Mouse (Mus musculus) kidney, embryonic 15.5 days (tissue): ENCODE measurements around the gene Pkdcc. TPM values are rescaled to one million over a fixed set of nuclear protein-coding genes. Genes with fewer than 3 reads are reported as not detected.
A peak's percentile ranks its signal among the peaks of the same experiment; 100 is the strongest.

ENCODE experiments used
- ATAC-seq: fragments of 200-750 bp; cut with Nextera tagmentation; replicated peaks from 2 replicates; pipeline ENCODE4 v1.8.0; 2017; ENCODE audit warnings: moderate TSS enrichment; ENCODE audit not compliant: low FRiP score
- H3K27ac ChIP-seq: fragments of 300-500 bp; sonication (generic); 2 replicates; pipeline ENCODE4 v1.5.1; 2015; ENCODE audit warnings: mild to moderate bottlenecking, inconsistent platforms
- H3K27me3 ChIP-seq: fragments of 300-500 bp; sonication (generic); 2 replicates; pipeline ENCODE4 v1.6.1; 2015; ENCODE audit warnings: inconsistent platforms
- H3K36me3 ChIP-seq: fragments of 300-500 bp; sonication (generic); 2 replicates; pipeline ENCODE4 v1.6.1; 2015; ENCODE audit warnings: inconsistent platforms
- H3K4me1 ChIP-seq: fragments of 300-500 bp; sonication (generic); 2 replicates; pipeline ENCODE4 v1.6.1; 2015; ENCODE audit warnings: inconsistent platforms
- H3K4me2 ChIP-seq: fragments of 300-500 bp; sonication (generic); 2 replicates; pipeline ENCODE4 v1.6.1; 2015; ENCODE audit warnings: moderate library complexity, mild to moderate bottlenecking, inconsistent platforms
- H3K4me3 ChIP-seq: fragments of 300-500 bp; sonication (generic); replicated peaks from 2 replicates; pipeline ENCODE4 v1.5.1; 2015; ENCODE audit warnings: mild to moderate bottlenecking, inconsistent platforms
- H3K9ac ChIP-seq: fragments of 300-500 bp; sonication (generic); 2 replicates; pipeline ENCODE4 v1.6.1; 2015; ENCODE audit warnings: mild to moderate bottlenecking, inconsistent platforms
- H3K9me3 ChIP-seq: fragments of 300-500 bp; sonication (generic); replicated peaks from 2 replicates; pipeline ENCODE4 v1.6.1; 2016; ENCODE audit warnings: inconsistent platforms
- WGBS: fragments of 180-500 bp; shearing (Covaris S2); methylation state at CpG from one replicate; pipeline ENCODE4 v1.1.7; 2015; ENCODE audit warnings: mixed read lengths; 5-methylcytosine and 5-hydroxymethylcytosine counted together
- polyA plus RNA-seq: library from polyadenylated mRNA; unstranded; fragments of >200 nt; fragmentation: Nextera tagmentation; extraction: Ambion mirVana; gene quantifications from 2 replicates; pipeline ENCODE4 v1.2.1, GENCODE M21; 2015

The Pkdcc gene
- polyA plus RNA-seq, 1 experiment from 2014 or later = 33.2 TPM

DNA sequence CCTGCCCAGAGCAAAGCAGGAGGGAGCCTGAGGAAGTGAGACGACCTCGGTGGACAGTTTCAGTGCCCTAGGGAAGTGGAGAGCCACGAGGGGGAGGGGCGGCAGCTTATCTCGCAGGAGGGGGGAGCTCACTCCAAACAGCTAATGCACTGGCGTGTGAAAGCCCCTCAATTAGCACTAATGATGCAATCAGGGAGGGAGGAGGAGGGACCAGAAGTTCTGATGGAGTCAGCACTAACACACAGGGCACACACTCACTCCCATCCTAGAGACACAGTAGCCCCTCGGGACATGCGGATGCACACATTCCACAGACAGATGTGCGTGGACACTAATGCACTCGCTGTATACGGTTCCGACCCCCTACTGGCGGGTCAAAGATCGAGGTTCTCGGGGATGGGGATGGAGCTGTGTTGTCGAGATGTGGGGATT, 915 bp upstream of the Pkdcc start:
- Histone ChIP-seq H3K27ac (peak overlapping the region; percentile 94), H3K4me2 (peak overlapping the region; percentile 95), H3K9ac (peak overlapping the region; percentile 98), H3K4me1 (peaks cover 66% of the 10 kb centered on the region), H3K36me3 (no peaks in the 10 kb centered on the region), H3K9me3 (no peaks in the 10 kb centered on the region), H3K27me3 (no peaks in the 10 kb centered on the region), H3K4me3 (peak overlapping the region; percentile 88)
- 0% methylated on average over 16 of the region's 16 CpGs for WGBS
- peak; percentile 53 for ATAC-seq

DNA sequence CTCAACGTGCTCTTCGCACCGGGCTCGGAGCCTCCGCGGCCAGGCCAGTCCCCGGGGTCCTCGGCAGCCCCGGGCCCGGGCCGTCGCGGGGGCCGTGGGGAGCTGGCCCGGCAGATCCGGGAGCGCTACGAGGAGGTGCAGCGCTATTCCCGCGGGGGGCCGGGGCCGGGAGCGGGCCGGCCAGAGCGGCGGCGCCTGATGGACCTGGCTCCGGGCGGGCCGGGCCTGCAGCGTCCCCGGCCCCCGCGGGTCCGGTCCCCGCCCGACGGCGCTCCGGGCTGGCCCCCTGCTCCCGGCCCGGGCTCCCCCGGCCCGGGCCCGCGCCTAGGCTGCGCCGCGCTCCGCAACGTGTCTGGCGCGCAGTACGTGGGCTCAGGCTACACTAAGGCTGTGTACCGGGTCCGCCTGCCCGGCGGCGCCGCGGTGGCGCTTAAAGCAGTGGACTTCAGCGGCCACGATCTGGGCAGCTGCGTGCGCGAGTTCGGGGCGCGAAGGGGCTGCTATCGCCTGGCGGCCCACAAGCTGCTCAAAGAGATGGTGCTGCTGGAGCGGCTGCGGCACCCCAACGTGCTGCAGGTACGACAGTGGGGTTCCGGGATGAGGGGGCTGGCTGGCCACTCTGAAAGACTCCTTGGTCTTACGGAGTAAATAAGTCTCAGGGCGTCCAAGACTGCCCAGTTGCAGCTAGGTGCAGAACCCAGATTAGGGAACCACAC, 595 bp downstream of the Pkdcc start:
- no peaks in the 10 kb centered on the region for H3K9me3 ChIP-seq
- peak overlapping the region; percentile 98 for H3K9ac ChIP-seq
- peak overlapping the region; percentile 95 for H3K4me2 ChIP-seq
- H3K27me3 ChIP-seq = no peaks in the 10 kb centered on the region
- ATAC-seq = no peak; the same call in none of the 2 replicates
- WGBS = under 1% methylated on average over 66 of the region's 80 CpGs
- peak overlapping the region; percentile 88 for H3K4me3 ChIP-seq
- H3K4me1 ChIP-seq = peaks cover 76% of the 10 kb centered on the region
- H3K36me3 ChIP-seq = peaks cover 2% of the 10 kb centered on the region; the same call in 1 of the 2 replicates
- peak overlapping the region; percentile 89 for H3K27ac ChIP-seq

DNA sequence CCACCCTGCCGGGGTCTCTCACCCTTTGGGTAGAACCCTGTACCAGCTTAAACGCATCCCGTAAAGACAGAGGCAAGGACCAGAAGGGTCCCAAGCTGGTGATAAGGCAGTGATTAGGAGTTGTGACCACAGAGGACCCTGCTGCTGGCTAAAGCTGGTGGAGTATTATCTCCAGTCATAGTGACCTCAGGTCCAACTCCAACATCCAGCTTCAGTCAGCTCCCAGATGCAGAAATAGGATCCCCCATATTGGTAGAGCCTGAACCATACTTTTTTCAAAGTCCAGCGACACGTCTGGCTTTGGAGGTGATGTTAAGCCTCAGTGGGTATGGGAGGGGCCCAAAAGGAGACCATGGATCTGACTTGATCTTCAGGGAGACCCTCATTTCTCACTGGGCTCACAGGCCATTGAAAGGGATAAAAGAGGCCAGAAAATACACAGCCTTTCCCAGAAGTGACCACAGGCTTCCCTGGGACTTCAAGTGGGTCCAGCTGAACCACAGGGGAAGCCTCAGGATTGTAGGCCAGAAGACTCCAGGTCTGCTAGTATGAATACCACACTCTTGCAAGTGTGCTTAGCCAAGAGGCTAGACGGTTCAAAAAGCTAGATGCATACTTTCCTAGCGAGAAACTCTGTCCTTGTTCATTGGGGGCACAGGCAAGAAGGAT, 1.3 kb downstream of the Pkdcc start:
- Histone ChIP-seq H3K27me3 (no peaks in the 10 kb centered on the region), H3K9ac (peak overlapping the region; percentile 98), H3K9me3 (no peaks in the 10 kb centered on the region), H3K4me3 (peak overlapping the region; percentile 88), H3K4me2 (peak overlapping the region; percentile 95), H3K27ac (peak overlapping the region; percentile 89), H3K36me3 (peaks cover 9% of the 10 kb centered on the region), H3K4me1 (peaks cover 77% of the 10 kb centered on the region)
- ATAC-seq = no peak
- 11% methylated on average over 7 of the region's 7 CpGs for WGBS

DNA sequence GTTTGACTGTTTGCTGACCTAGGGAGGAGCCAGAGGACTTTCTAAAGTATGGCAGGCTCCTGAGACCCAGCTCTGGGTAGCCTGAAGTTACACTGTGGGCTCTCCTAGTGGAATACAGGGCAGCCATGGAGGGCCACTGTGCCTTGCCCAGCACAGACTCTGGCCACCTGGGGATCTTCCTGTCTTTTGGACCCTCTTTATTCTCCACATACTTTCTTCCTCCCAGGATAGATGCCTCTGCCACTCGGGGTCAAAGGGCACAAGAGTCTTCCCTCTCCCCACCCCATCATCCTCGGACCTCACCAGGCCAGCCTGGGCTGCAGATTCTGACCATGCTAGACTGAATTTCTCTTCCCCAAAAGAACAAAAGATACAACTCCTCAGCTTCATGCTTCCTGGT, 3.1 kb downstream of the Pkdcc start:
- peak overlapping the region; percentile 95 for H3K4me2 ChIP-seq
- peaks cover 81% of the 10 kb centered on the region for H3K4me1 ChIP-seq
- H3K27me3 ChIP-seq = no peaks in the 10 kb centered on the region
- WGBS = 32% methylated on average over 2 of the region's 2 CpGs
- H3K9me3 ChIP-seq = no peaks in the 10 kb centered on the region
- H3K27ac ChIP-seq = peak overlapping the region; percentile 89
- peak overlapping the region; percentile 88 for H3K4me3 ChIP-seq
- no peak for ATAC-seq
- H3K9ac ChIP-seq = peak overlapping the region; percentile 98
- peaks cover 24% of the 10 kb centered on the region for H3K36me3 ChIP-seq

DNA sequence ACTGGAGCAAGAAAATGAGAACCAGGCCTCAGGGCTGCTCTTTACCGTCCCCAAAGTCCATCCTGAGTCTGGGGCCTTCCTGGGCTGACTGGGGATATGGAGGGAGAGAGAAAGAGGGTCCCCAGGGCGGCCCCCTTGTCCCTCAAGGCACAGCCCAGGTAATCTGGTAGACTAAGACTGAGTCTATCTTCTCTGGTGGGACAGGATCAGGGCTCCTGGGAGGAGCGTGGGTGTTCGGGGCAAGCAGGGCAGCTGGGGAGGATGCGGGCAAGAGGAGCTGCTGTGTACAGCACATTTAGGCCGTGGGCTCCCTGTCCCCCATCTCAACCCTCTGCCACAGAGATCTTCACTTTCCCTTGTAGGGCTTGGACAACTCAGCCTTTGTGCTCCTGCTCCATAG, 3.6 kb downstream of the Pkdcc start:
- Histone ChIP-seq H3K27me3 (no peaks in the 10 kb centered on the region), H3K27ac (peak overlapping the region; percentile 89), H3K9me3 (no peaks in the 10 kb centered on the region), H3K9ac (peak overlapping the region; percentile 98), H3K36me3 (peaks cover 29% of the 10 kb centered on the region), H3K4me3 (peak overlapping the region; percentile 88), H3K4me1 (peaks cover 81% of the 10 kb centered on the region), H3K4me2 (peak overlapping the region; percentile 95)
- ATAC-seq = no peak
- 49% methylated on average over 6 of the region's 6 CpGs for WGBS

DNA sequence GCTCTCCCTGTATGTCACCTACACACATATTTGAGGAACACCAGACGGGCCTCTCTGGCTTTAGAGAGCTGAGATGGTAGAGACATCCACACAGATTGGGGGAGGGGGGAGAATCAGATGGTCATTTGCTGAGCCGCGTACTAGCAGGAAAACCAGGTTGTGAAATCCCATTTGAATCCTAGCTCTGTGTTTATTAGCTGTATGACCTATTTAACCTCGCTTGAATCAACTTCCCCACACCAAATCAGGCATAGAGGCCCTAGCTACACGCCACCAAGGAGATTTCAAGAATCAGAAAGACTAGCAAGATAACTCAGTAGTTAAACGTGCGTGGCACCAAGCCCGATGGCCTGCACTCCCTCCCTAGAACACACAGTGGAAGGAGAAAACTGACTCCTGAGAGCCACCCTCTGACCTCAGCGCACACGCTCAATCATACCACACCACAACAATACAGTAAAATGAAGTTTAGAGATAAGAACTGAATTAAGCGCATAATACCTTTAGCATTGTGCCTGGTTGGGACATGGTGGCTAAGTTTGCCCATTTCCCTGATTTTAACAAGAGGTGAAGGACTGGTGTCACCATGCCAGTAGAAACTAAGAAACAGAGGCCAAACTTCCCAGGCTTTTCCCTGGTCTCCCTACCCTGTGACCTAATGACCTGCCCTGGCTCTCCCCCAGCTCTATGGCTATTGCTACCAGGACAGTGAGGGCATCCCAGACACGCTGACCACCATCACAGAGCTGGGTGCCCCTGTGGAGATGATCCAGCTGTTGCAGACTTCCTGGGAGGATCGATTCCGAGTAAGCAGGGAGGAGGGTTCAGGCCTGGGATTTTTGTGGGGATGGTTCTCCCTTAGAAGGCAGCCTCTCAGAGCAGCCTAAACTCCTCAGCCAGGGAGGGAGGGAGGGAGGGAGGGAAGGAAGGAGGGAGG, 4.5 kb downstream of the Pkdcc start:
- H3K4me1 ChIP-seq = peaks cover 81% of the 10 kb centered on the region
- no peaks in the 10 kb centered on the region for H3K27me3 ChIP-seq
- H3K4me3 ChIP-seq = peak overlapping the region; percentile 88
- H3K36me3 ChIP-seq = peaks cover 37% of the 10 kb centered on the region
- no peaks in the 10 kb centered on the region for H3K9me3 ChIP-seq
- peak overlapping the region; percentile 98 for H3K9ac ChIP-seq
- peak overlapping the region; percentile 95 for H3K4me2 ChIP-seq
- ATAC-seq = no peak
- peak overlapping the region; percentile 89 for H3K27ac ChIP-seq
- WGBS = 36% methylated on average over 14 of the region's 14 CpGs

DNA sequence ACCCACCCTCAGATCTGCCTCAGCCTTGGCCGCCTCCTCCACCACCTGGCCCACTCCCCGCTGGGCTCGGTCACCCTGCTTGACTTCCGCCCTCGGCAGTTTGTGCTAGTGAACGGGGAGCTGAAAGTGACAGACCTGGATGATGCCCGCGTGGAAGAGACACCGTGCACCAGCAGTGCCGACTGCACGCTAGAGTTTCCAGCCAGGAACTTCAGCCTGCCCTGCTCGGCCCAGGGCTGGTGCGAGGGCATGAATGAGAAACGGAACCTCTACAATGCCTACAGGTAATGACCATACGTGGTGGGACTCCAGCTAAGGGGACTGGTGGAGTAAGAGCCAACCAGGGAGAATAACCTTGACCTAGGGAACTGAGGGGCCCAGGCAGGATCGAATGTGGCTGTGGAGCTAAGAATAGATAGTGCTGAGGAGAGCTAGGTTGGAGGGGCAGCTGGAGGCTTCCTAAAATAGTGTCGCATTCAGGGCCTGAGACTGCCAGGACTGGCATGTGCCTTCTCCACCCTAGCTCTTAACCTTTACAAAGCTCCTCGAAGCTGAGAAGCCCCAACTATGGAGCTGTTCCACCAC, 6.0 kb downstream of the Pkdcc start:
- H3K27ac ChIP-seq = peak overlapping the region; percentile 89
- no peak overlapping the region for H3K9ac ChIP-seq
- no peaks in the 10 kb centered on the region for H3K9me3 ChIP-seq
- H3K4me2 ChIP-seq = 0 out of 2 replicates have a peak overlapping the region, but pooled peaks have one; percentile 4
- ATAC-seq = no peak
- no peak overlapping the region for H3K4me3 ChIP-seq
- no peaks in the 10 kb centered on the region for H3K27me3 ChIP-seq
- peaks cover 52% of the 10 kb centered on the region for H3K36me3 ChIP-seq
- WGBS = 55% methylated on average over 18 of the region's 18 CpGs
- H3K4me1 ChIP-seq = peaks cover 91% of the 10 kb centered on the region

DNA sequence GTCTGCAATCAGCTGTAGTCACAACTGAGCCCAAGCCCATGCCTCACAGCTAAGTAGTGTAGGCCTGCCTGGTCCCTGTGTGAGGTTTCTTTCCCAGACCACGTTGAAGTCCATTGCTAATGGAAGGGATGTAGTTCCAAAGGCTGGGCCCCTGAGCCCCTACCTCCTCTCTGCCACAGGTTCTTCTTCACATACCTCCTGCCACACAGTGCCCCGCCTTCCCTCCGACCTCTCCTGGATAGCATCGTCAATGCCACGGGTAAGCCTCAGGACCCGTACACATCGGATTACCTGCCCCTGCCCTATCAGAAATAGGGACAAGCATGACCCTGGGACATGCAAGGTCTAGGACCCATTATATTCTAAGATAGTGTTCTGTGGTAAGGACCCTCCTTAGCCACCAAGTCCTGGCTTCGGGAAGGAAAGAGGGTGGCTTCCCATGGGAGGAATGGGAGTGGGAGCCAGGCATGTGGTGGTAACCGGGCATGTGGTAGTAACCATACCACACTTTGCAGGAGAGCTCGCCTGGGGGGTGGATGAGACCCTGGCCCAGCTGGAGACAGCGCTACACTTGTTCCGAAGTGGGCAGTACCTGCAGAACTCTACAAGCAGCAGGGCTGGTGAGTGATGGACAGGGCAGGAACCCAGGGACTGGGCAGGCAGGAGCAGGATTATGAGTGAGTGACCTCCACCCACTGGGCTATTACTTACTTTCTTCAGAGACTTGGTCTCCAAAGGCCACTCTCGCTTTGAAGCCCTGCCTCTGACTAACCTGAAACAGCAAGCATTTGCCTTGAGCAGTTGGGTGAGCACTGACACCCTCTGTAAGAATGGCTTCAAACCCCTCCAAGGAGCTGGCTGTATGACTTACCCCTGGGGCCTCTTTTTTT, 6.8 kb downstream of the Pkdcc start:
- H3K4me2 ChIP-seq = no peak overlapping the region
- H3K36me3 ChIP-seq = peaks cover 60% of the 10 kb centered on the region
- H3K4me1 ChIP-seq = peaks cover 94% of the 10 kb centered on the region
- H3K9me3 ChIP-seq = no peaks in the 10 kb centered on the region
- H3K9ac ChIP-seq = no peak overlapping the region
- no peaks in the 10 kb centered on the region for H3K27me3 ChIP-seq
- peak; percentile 11; the same call in 1 of the 2 replicates for ATAC-seq
- peak overlapping the region; percentile 89 for H3K27ac ChIP-seq
- no peak overlapping the region for H3K4me3 ChIP-seq
- 58% methylated on average over 13 of the region's 13 CpGs for WGBS

DNA sequence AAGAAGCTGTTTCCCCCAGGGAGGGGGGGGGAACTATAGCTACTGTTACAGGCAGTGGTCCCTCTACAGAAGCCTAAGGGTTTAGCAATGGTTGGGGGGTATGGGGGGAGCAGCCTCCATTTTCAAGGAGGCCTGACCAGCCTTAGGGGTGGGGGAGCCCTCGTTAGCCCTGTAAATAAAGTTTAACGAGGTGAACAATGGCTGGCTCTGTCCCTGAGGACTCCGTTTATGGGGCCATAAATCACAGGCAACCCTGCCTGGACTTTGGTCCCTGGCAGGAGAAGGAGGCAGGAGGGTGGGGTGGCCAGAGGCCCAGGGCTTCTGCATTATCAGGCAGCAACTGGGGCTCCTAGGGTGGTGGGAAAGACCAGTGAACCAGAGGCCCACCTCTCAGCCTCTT, 7.6 kb downstream of the Pkdcc start:
- Histone ChIP-seq H3K36me3 (peaks cover 66% of the 10 kb centered on the region), H3K4me3 (no peak overlapping the region), H3K4me2 (peak overlapping the region; percentile 10; the same call in 1 of the 2 replicates), H3K9me3 (no peaks in the 10 kb centered on the region), H3K4me1 (peaks cover 89% of the 10 kb centered on the region), H3K27ac (peak overlapping the region; percentile 89), H3K27me3 (no peaks in the 10 kb centered on the region), H3K9ac (no peak overlapping the region)
- ATAC-seq = peak; percentile 85
- 10% methylated on average over 3 of the region's 3 CpGs for WGBS

DNA sequence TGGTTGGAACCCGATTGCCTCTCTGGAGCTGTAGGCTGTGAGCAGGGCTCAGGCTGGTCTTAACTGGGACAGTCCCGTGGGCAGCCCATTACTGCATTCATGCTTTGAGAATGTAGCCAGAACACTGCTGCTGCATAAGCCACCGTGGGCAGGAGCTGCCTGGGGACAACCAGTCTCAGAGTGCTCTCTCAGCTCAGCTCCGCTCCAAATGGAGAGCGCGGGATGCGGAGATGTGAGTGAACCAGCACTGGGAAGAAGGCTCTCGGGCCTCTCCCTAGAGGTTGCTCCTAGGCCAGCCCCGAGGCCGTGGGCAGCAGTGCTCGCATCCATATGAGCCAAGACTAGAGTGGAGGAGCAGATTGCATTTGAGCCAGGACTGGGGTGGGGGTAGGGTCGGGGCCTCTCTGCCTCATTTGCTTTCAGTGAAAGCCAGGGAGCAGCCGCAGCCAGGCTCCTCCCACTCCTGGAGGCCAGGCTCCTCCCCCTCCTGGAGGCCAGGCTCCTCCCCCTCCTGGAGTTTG, 9.4 kb downstream of the Pkdcc start:
- Histone ChIP-seq H3K9ac (no peak overlapping the region), H3K4me1 (peaks cover 71% of the 10 kb centered on the region), H3K27me3 (no peaks in the 10 kb centered on the region), H3K27ac (peak overlapping the region; percentile 69), H3K4me2 (no peak overlapping the region), H3K9me3 (no peaks in the 10 kb centered on the region), H3K4me3 (no peak overlapping the region), H3K36me3 (peaks cover 70% of the 10 kb centered on the region)
- no peak for ATAC-seq
- WGBS = 41% methylated on average over 13 of the region's 13 CpGs
